Mouse (Mus musculus): ENCODE data around the gene Tomm7. TPM values are rescaled to one million over a fixed set of nuclear protein-coding genes. Genes with fewer than 3 reads are reported as not detected.
"Not testable (repeated sequence)": the region's sequence is repeated elsewhere in the genome, so short reads cannot be mapped to it uniquely, and the experiment has no call there.

Gene Tomm7
- total and polyA plus RNA-seq, 3 experiments, result 52.1 to 110 (median 105) TPM

DNA sequence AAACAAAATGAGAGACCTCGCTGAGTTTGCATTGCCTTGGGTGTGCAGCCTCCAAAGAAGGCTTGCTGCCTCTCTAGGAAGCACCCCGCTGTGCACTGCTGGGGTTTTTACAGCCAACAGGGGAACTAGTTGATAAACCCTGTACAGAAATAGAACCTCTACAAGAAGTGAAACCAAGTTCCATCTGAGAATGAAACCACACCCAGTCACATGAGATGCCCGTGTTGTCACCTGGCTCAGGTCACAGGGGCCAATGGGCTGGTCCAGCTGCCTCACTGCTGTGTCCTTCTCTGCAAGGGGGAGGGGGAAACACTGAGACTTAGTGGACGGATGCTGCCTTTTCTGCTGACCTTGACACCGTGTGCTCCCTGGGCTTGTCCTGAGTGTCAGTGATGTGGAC is 30.5 kb upstream of the Tomm7 start:
- intact Hi-C loops (cut with DNase I), result no loop called here
- Histone ChIP-seq H3K27me3 (ENCODE audit: control insufficient read depth, insufficient read depth, low read length) (no peaks in the 10 kb centered on the region), H3K79me2 (replicated peaks; ENCODE audit: control insufficient read depth, insufficient read depth, low read length) (no peaks in the 10 kb centered on the region), H3K4me1 (ENCODE audit: control insufficient read depth, insufficient read depth, low read length) (no peaks in the 10 kb centered on the region), H3K4me3 (no peak overlapping the region), H3K9ac (ENCODE audit: low read depth, low read length) (no peak overlapping the region), H3K27ac (no peak overlapping the region), H3K36me3 (ENCODE audit: control insufficient read depth, insufficient read depth, low read length) (no peaks in the 10 kb centered on the region)
- TF ChIP-seq EP300 (IDR thresholded peaks at IDR 0.05; ENCODE audit: insufficient read depth, low read depth, low read length) (0 out of 2 replicates have a peak, but pooled peaks have one; percentile 44), POLR2A (IDR thresholded peaks at IDR 0.05; ENCODE audit: insufficient read depth, low read depth, low read length) (no peak)
- 48% methylated on average over 5 of the region's 5 CpGs for WGBS
- peak in 1 of 2 experiments; percentile 60 for DNase-seq

GRCm38 (mm10) chr5:23872586-23872985 is 28.6 kb upstream of the Tomm7 start:
- no peak overlapping the region for H3K4me3 ChIP-seq
- WGBS, result 19% methylated on average over 6 of the region's 6 CpGs
- no peak for DNase-seq

GRCm38 (mm10) chr5:23871323-23871722 is 27.4 kb upstream of the Tomm7 start:
- H3K79me2 ChIP-seq (replicated peaks; ENCODE audit: control insufficient read depth, insufficient read depth, low read length); H3K4me3 ChIP-seq; H3K4me1 ChIP-seq (ENCODE audit: control insufficient read depth, insufficient read depth, low read length); H3K9ac ChIP-seq (ENCODE audit: low read depth, low read length); intact Hi-C loops (cut with DNase I); DNase-seq; H3K36me3 ChIP-seq (ENCODE audit: control insufficient read depth, insufficient read depth, low read length); H3K27ac ChIP-seq; H3K27me3 ChIP-seq (ENCODE audit: control insufficient read depth, insufficient read depth, low read length): not testable (repeated sequence)
- 90% methylated on average over 2 of the region's 2 CpGs for WGBS

More at GRCm38 (mm10) chr5:23872586-23872985, 28.6 kb upstream of the Tomm7 start:
- Histone ChIP-seq H3K27ac (no peak overlapping the region), H3K27me3 (ENCODE audit: control insufficient read depth, insufficient read depth, low read length) (no peaks in the 10 kb centered on the region), H3K79me2 (replicated peaks; ENCODE audit: control insufficient read depth, insufficient read depth, low read length) (no peaks in the 10 kb centered on the region), H3K36me3 (ENCODE audit: control insufficient read depth, insufficient read depth, low read length) (no peaks in the 10 kb centered on the region), H3K9ac (ENCODE audit: low read depth, low read length) (no peak overlapping the region), H3K4me1 (ENCODE audit: control insufficient read depth, insufficient read depth, low read length) (no peaks in the 10 kb centered on the region)
- intact Hi-C loops (cut with DNase I), result no loop called here
- no peak for TF ChIP-seq CTCF (IDR thresholded peaks at IDR 0.05)
- no peak for TF ChIP-seq POLR2A (IDR thresholded peaks at IDR 0.05; ENCODE audit: insufficient read depth, low read depth, low read length)
- no peak for TF ChIP-seq EP300 (IDR thresholded peaks at IDR 0.05; ENCODE audit: insufficient read depth, low read depth, low read length)

DNA sequence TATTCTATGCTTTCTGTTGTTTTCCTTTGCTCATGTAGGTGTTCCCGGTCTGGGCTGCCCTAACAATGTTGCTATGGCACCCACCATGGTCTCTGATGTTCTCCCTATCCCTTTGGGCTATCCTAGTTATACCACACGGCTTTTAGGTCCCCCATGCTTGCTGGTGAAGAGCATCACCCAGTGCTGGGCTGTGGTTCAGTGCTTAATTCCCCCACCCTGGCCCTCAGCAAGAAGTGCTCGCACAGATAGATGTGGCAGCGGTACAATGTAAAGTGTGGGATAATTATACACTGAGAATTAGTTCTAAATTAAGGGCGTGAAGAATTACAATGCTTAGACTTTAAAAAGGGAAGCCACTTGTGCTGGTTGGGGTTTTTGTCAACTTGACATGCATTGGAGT is 22.0 kb upstream of the Tomm7 start:
- H3K79me2 ChIP-seq (replicated peaks; ENCODE audit: control insufficient read depth, insufficient read depth, low read length), result no peaks in the 10 kb centered on the region
- H3K36me3 ChIP-seq (ENCODE audit: control insufficient read depth, insufficient read depth, low read length), result no peaks in the 10 kb centered on the region
- intact Hi-C loops (cut with DNase I), result no loop called here
- H3K4me3 ChIP-seq, result no peak overlapping the region
- no peak overlapping the region for H3K9ac ChIP-seq (ENCODE audit: low read depth, low read length)
- no peaks in the 10 kb centered on the region for H3K27me3 ChIP-seq (ENCODE audit: control insufficient read depth, insufficient read depth, low read length)
- no peak for DNase-seq
- H3K27ac ChIP-seq, result no peak overlapping the region
- 86% methylated on average over 5 of the region's 5 CpGs for WGBS
- TF ChIP-seq POLR2A (IDR thresholded peaks at IDR 0.05; ENCODE audit: insufficient read depth, low read depth, low read length), result no peak
- TF ChIP-seq EP300 (IDR thresholded peaks at IDR 0.05; ENCODE audit: insufficient read depth, low read depth, low read length), result no peak
- TF ChIP-seq CTCF (IDR thresholded peaks at IDR 0.05), result no peak
- H3K4me1 ChIP-seq (ENCODE audit: control insufficient read depth, insufficient read depth, low read length), result peaks cover 10% of the 10 kb centered on the region

DNA sequence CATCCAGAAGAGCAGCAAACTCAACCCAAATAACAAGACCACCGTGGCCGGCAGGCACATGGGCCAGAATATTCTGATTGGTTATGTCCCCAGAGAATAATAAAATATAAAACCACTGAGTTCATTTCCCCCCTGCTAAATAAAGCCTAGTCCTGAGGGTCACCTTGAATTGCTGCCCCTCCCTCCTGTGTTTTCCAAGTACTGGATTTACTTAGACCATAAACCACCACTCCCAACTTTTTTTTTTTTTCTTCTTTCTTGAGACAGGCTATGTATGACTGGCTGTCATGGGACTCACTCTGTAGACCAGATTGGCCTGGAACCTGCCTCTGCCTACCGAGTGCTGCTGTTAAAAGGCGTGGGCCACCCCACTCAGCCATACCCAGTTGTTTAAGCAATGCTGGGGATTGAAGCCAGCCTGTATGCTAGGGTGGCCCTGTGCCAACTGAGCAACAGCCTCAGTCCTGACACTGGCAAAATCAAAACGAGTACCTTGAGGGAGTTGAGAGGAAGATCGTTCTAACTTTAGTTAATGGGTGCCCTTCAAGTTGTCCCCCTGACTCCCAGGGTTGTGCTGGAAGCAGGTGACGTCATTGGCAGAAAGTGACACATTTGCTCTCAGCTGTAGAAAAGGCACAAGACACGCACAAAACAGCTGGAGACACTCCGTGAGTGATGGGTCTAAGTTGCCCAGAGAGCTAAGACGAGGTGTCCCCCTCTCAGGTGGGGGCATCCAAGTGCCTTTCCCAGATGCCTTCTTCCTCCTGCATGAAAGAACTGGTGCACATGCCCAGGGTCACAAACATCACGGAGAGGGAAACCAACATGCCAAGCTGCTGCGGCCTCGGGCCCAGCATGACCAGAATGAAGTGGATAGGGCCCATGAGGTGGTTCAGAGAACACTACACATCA is 20.3 kb upstream of the Tomm7 start:
- no peak for TF ChIP-seq CTCF (IDR thresholded peaks at IDR 0.05)
- TF ChIP-seq EP300 (IDR thresholded peaks at IDR 0.05; ENCODE audit: insufficient read depth, low read depth, low read length), result no peak
- TF ChIP-seq POLR2A (IDR thresholded peaks at IDR 0.05; ENCODE audit: insufficient read depth, low read depth, low read length), result no peak
- Histone ChIP-seq H3K4me3 (no peak overlapping the region), H3K9ac (ENCODE audit: low read depth, low read length) (no peak overlapping the region), H3K79me2 (replicated peaks; ENCODE audit: control insufficient read depth, insufficient read depth, low read length) (no peaks in the 10 kb centered on the region), H3K36me3 (ENCODE audit: control insufficient read depth, insufficient read depth, low read length) (no peaks in the 10 kb centered on the region), H3K4me1 (ENCODE audit: control insufficient read depth, insufficient read depth, low read length) (peaks cover 10% of the 10 kb centered on the region), H3K27me3 (ENCODE audit: control insufficient read depth, insufficient read depth, low read length) (no peaks in the 10 kb centered on the region), H3K27ac (no peak overlapping the region)
- DNase-seq, result no peak
- WGBS, result 81% methylated on average over 13 of the region's 13 CpGs
- intact Hi-C loops (cut with DNase I), result no loop called here

Data from heart, adult 2 months (tissue).